Mouse (Mus musculus) megakaryocyte-erythroid progenitor cell, adult 5-6 weeks (primary cell): ENCODE results near the gene Pax3. TPM values are rescaled to one million over a fixed set of nuclear protein-coding genes. Genes with fewer than 3 reads are reported as not detected.

Experiments used
- ATAC-seq: replicated peaks from 2 replicates; pipeline ENCODE4 v1.8.0; 2016; ENCODE audit warnings: mild to moderate bottlenecking, inconsistent platforms; ENCODE audit not compliant: severe bottlenecking, poor library complexity, low FRiP score, low TSS enrichment
- total RNA-seq, 2 experiments: library from RNA; stranded (forward) in 1 of 2; stranded (reverse) in 1 of 2; fragments of 200-1000, 215-1000 nt in 1 of 2; fragments of >200 nt in 1 of 2; fragmentation: Nextera tagmentation in 1 of 2; gene quantifications; 2 replicates each; pipeline ENCODE4 v1.2.3; 2014 to 2017

The Pax3 gene
- total RNA-seq, 2 experiments from 2014 or later: not detected

- no peak for ATAC-seq
These were observed 9.7 kb downstream of the Pax3 start for GRCm38 (mm10) chr1:78187122-78187787.

- ATAC-seq: no peak
These were observed 14.0 kb downstream of the Pax3 start for GRCm38 (mm10) chr1:78182954-78183353.

- no peak for ATAC-seq
These were observed 15.1 kb downstream of the Pax3 start for GRCm38 (mm10) chr1:78181882-78182281.

DNA sequence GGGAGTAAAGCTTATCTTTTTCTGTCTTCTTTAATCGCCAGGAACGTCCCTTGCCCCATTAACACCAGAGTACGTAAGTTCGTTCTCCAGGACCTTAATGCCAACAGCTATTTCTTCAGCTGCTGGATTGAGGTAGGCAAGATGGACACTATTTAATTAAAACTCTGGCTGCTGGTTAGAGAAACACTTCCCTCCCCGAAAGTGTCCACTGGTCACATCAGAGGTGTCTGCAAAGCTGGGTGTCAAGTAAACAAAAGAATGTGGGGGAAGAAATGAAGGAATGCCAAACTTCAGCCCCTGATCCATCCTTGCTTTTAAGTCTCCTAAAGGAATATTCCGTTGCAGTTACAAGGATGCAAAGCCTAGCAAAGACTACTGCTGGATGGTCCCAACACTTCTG is 24.6 kb downstream of the Pax3 start:
- no peak for ATAC-seq

GRCm38 (mm10) chr1:78171671-78172070 is 25.3 kb downstream of the Pax3 start:
- ATAC-seq: no peak

- ATAC-seq: no peak
These were observed 26.2 kb downstream of the Pax3 start for GRCm38 (mm10) chr1:78170771-78171170.

GRCm38 (mm10) chr1:78168796-78169195 is 28.1 kb downstream of the Pax3 start:
- no peak for ATAC-seq

- ATAC-seq: no peak
These were observed 29.2 kb downstream of the Pax3 start for GRCm38 (mm10) chr1:78167577-78168286.

- no peak for ATAC-seq
These were observed 35.2 kb downstream of the Pax3 start for GRCm38 (mm10) chr1:78161745-78162144.

DNA sequence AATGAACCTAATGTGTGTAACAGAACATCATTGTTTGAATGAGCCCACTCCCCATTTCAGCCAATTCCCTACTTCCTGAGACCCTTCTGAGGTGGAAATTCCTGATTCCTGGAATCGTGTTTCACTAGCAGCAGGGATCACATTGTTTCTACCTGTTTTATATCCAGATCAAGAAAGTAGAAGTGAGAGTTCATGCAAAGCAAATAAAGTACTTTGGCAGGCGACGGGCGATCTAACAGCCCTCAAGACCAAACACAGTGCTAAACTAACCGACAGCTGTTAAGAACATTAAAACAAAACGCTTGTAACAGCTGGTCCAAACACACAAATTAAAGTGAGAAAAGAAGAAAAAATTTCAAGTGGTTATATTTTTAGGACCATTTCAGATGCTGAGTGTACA is 39.0 kb downstream of the Pax3 start:
- ATAC-seq: no peak

DNA sequence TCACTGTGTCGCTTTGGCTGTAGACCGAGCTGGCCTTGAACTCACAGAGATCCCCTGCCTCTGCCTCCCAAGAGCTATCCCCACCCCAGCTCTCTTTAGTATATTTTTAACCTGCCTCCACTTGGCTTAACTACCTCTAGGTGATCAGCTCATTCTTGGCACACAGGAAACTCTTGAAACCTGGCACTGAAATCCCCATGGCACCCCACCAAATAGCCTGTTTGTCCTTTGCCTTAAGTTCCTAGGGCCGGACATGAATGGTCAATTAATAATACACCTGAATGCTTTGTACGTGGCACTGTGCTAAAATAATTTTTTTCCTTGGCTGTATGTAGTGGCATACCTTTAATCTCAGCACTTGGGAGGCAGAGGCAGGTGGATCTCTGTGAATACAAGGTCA is 41.1 kb downstream of the Pax3 start:
- ATAC-seq: no peak

- no peak for ATAC-seq
These were observed 48.8 kb downstream of the Pax3 start for GRCm38 (mm10) chr1:78148011-78148623.

- ATAC-seq: no peak
These were observed 53.5 kb downstream of the Pax3 start for GRCm38 (mm10) chr1:78143403-78143802.

GRCm38 (mm10) chr1:78142912-78143311 is 54.0 kb downstream of the Pax3 start:
- no peak for ATAC-seq

DNA sequence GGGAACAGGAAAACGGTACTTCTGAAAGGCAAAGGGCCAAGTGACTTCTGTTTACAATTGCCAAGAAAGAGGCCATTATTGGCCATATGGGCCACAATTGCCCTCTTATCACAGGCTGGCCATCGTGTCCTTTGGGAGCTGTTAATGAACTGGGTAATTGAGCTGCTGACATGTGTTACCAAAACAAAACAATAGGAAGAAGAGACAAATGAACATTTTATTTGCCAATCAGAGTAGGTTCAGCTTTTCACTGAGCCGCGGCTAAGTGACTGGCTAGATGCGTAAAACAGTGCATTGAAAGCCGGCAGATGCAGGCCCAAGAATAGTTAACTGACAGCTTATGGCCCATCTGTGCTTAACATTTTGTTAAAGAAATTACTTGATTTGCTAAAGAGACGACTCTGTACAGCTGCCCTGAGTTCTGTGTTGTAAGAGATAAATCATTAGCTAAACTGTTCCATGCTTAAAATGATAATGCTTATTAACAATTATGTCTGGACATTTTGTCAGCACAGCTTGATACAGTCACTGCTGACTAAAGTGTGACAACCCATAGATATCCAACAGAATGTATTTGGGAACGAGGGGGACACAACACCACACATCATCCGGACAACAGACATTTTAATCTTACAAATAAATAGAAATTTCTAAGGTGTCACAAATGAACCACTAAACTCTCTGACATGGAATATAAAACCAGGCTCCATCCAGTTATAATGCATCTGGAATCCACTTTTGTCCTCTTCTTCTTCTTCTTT is 55.0 kb downstream of the Pax3 start:
- no peak for ATAC-seq

DNA sequence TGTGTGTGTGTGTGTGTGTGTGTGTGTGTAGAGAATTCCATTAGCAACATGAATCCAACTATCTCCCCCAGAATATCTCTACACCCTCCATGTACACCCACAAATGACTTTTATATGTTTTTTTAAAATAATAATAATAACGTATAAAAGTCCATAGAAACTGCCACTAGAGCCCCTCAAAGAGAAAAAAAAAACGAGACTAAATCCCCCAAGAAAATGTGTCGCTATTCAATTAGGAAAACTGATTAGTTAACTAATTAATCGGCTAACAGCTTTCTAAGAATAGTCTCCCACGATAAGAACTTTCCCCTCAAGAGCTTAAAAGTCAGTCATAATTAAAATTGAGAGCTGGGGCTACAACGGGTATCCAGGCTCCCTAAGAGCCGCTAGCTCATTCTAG is 55.6 kb downstream of the Pax3 start:
- ATAC-seq: no peak

DNA sequence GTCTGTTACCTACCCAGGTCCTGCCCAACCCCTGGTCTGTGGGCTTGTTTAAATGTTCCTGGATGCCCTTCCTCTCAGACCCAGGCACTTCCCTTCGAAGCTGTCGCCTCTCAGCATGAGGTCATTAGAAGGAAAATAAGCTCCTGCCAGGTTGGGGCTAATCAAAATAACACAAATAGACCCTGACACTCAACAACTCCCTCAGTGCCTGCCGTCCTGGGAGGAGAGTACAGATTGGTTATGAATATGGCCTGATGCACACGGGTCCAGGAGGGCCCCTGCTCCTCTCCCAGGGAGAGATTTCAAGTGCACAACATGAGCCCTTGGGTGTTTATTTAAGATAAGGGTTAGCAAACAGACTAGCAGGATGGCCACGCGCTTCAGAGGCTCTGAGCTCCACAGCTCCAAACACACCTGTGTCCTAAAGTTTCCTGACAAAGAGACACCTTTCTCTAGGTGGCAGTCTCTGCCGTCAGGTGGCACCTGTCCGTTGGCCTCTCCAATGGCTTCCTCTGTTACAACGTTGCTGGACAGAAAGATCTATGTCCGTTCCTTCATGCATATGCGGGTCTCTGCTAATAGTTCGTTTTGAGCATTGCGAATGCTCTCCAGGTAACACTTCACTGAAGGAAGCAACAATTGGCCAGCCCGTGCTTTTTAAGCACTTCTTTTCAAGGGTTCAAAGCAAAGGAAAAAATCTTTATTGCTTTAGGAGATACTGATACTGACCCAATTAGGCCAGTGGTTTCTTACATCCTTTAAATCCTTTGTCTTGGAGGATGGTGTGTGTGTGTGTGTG is 56.2 kb downstream of the Pax3 start:
- ATAC-seq: no peak

DNA sequence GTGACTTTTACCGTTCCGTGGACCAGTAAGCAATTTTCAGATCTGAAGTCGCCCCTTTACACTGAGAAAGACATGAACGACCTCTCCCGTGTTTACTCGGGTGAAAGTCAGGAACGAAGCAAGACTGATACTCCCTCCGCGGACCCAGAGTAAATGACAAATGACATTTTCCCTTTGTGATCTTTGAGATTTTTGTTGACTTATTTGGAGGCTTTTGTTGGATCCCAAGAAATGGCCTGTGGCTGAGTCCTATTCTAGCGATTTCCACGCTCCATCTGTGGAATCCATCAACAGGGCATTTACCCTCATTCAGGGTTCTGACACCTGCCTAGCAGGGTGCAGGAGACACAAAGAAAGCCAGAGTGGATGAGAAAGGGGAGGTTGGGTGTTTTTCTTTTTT is 57.6 kb downstream of the Pax3 start:
- ATAC-seq: no peak

DNA sequence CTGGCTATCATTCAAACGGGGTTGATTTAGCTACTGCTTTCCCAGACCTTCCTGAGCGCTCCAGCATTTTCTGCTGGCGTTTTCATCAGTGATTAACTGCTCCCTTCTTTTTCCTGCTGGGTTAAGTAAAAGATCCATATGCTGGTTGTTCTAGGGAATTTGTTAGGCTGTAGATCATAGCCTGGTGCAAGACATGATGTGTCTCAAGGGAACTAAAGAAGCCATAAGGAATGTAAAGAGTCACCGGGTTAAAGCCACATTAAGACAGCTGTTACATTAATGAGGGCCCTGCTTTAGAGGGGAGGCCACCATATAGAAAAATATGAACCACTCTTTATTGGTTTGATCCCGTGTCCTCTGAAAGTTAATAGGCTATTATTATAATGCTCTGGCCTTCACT is 67.7 kb downstream of the Pax3 start:
- no peak for ATAC-seq
